Mouse (Mus musculus): ENCODE measurements around the gene Gm15091. TPM values are rescaled to one million over a fixed set of nuclear protein-coding genes. Genes with fewer than 3 reads are reported as not detected.
"Not testable (repeated sequence)": the region's sequence is repeated elsewhere in the genome, so short reads cannot be mapped to it uniquely, and the experiment has no call there.

Gm15091 gene
- not detected in 2 replicates for polyA plus RNA-seq (2014; fragmentation: Nextera tagmentation; extraction: Ambion mirVana)

GRCm38 (mm10) chrX:149941355-149941754 is at the start of gene Gm15091:
Gene Gm15091, plus strand, starts transcription at chrX:149941655.
- H3K4me1 ChIP-seq (ENCODE audit: control insufficient read depth, insufficient read depth, low read length); H3K36me3 ChIP-seq (ENCODE audit: control insufficient read depth, insufficient read depth, low read length); DNase-seq (ENCODE audit: low spot score); H3K9ac ChIP-seq (ENCODE audit: low read depth, low read length); H3K27me3 ChIP-seq (replicated peaks; ENCODE audit: control insufficient read depth, insufficient read depth, low read length); H3K4me3 ChIP-seq (ENCODE audit: low read depth, low read length); H3K9me3 ChIP-seq (ENCODE audit: control insufficient read depth, low read length); ATAC-seq (ENCODE audit: low read depth); H3K27ac ChIP-seq (replicated peaks; ENCODE audit: low read depth, low read length); H3K4me2 ChIP-seq (ENCODE audit: low read depth, low read length): not testable (repeated sequence)
- 65% methylated on average over 5 of the region's 6 CpGs for WGBS

Other genes starting within 250 kb of the Gm15091 start
- gene Gm15097, start 157.2 kb upstream of the Gm15091 start, polyA plus RNA-seq (2014; fragmentation: Nextera tagmentation; extraction: Ambion mirVana) = not detected in 2 replicates

Measured in embryonic facial prominence, embryonic 14.5 days (tissue).